Comparison of ENCODE assay signal across 13 mouse cellular contexts in genomic region chr2:68469491-68469890, GRCm38 (mm10). TPM values are rescaled to one million over a fixed set of nuclear protein-coding genes. Genes with fewer than 3 reads are reported as not detected.
A peak's percentile ranks its signal among the peaks of the same experiment; 100 is the strongest.
DNase-seq lines count a peak whose midpoint lies in the region; ATAC-seq and TF ChIP-seq lines count a peak whose summit lies in the region.
"Had no signal": no experiment of that assay in that cellular context is flagged by ENCODE, and none has a peak within 500 bp of the region (broad histone marks: within the 10 kb centered on the region; RNA-seq: fewer than 3 reads in every experiment).

No protein-coding gene starts in this region.

- 64% methylated on average over 3 of the region's 3 CpGs for WGBS in heart, embryonic 12.5 days
- WGBS in heart, adult 2 months = 88% methylated on average over 3 of the region's 3 CpGs
- 75% methylated on average over 3 of the region's 3 CpGs for WGBS in neural tube, embryonic 11.5 days
- WGBS in midbrain, embryonic 12.5 days = 66% methylated on average over 3 of the region's 3 CpGs

- no peak for TF ChIP-seq CTCF in heart, adult 2 months (IDR thresholded peaks at IDR 0.05)

- no peaks in the 10 kb centered on the region for H3K79me2 ChIP-seq in heart, adult 2 months (replicated peaks; ENCODE audit: control insufficient read depth, insufficient read depth, low read length)

- H3K36me3 ChIP-seq in heart, embryonic 12.5 days = 0 out of 2 replicates have a peak, but pooled peaks cover under 1% of the 10 kb centered on the region
- peaks cover 11% of the 10 kb centered on the region for H3K36me3 ChIP-seq in heart, adult 2 months (ENCODE audit: control insufficient read depth, insufficient read depth, low read length)
- H3K36me3 ChIP-seq in neural tube, embryonic 11.5 days (ENCODE audit: control insufficient read depth, insufficient read depth, low read length) = no peaks in the 10 kb centered on the region
- no peaks in the 10 kb centered on the region for H3K36me3 ChIP-seq in midbrain, embryonic 12.5 days

- no peaks in the 10 kb centered on the region for H3K27me3 ChIP-seq in heart, embryonic 12.5 days (replicated peaks)
- H3K27me3 ChIP-seq in heart, adult 2 months (ENCODE audit: control insufficient read depth, insufficient read depth, low read length) = no peaks in the 10 kb centered on the region
- H3K27me3 ChIP-seq in neural tube, embryonic 11.5 days (ENCODE audit: control insufficient read depth, insufficient read depth, low read length) = no peaks in the 10 kb centered on the region
- no peaks in the 10 kb centered on the region for H3K27me3 ChIP-seq in midbrain, embryonic 12.5 days

- peak overlapping the region; percentile 60 for H3K9ac ChIP-seq in heart, embryonic 12.5 days
- H3K9ac ChIP-seq in heart, adult 2 months (ENCODE audit: low read depth, low read length) = no peak overlapping the region
- H3K9ac ChIP-seq in neural tube, embryonic 11.5 days (ENCODE audit: low read length) = no peak overlapping the region
- no peak overlapping the region for H3K9ac ChIP-seq in midbrain, embryonic 12.5 days (replicated peaks)
- H3K9ac ChIP-seq: liver, embryonic 14.5 days had no signal

- TF ChIP-seq EP300 in heart, adult 2 months (IDR thresholded peaks at IDR 0.05; ENCODE audit: insufficient read depth, low read depth, low read length) = no peak

- H3K27ac ChIP-seq in heart, embryonic 12.5 days (ENCODE audit: poor library complexity, severe bottlenecking) = peak overlapping the region; percentile 55
- no peak overlapping the region for H3K27ac ChIP-seq in heart, adult 2 months
- no peak overlapping the region for H3K27ac ChIP-seq in neural tube, embryonic 11.5 days (ENCODE audit: low read depth, low read length)
- no peak overlapping the region for H3K27ac ChIP-seq in midbrain, embryonic 12.5 days (replicated peaks)
- H3K27ac ChIP-seq: liver, embryonic 14.5 days had no signal

- DNase-seq in heart, adult 2 months = no peak
- no peak for DNase-seq in neural tube, embryonic 11.5 days (ENCODE audit: low spot score)
- no peak for DNase-seq in neural tube, embryonic 10.5 days (ENCODE audit: extremely low spot score, low spot score)
- DNase-seq in layer of hippocampus, postnatal 25 days (ENCODE audit: extremely low spot score in 1 of 2, low spot score in 1 of 2) = no peak
- no peak for DNase-seq in frontal cortex, postnatal 25 days (ENCODE audit: low spot score in 2 of 2)
- no peak for DNase-seq in right cerebral cortex, adult 18-20 months
- DNase-seq: cerebellum, adult 8-10 months had no signal

- H3K4me3 ChIP-seq in heart, embryonic 12.5 days = peak overlapping the region; percentile 18
- no peak overlapping the region for H3K4me3 ChIP-seq in heart, adult 2 months
- H3K4me3 ChIP-seq in neural tube, embryonic 11.5 days (ENCODE audit: low read depth, low read length) = no peak overlapping the region
- 0 out of 2 replicates have a peak overlapping the region, but pooled peaks have one; percentile 4 for H3K4me3 ChIP-seq in midbrain, embryonic 12.5 days

- peaks cover 48% of the 10 kb centered on the region for H3K4me1 ChIP-seq in heart, embryonic 12.5 days (replicated peaks)
- peaks cover 15% of the 10 kb centered on the region for H3K4me1 ChIP-seq in heart, adult 2 months (ENCODE audit: control insufficient read depth, insufficient read depth, low read length)
- H3K4me1 ChIP-seq in neural tube, embryonic 11.5 days (ENCODE audit: control insufficient read depth, insufficient read depth, low read length) = peaks cover 7% of the 10 kb centered on the region; the same call in 1 of the 2 replicates
- H3K4me1 ChIP-seq in midbrain, embryonic 12.5 days = peaks cover 34% of the 10 kb centered on the region

- no peak for ATAC-seq in heart, embryonic 12.5 days (ENCODE audit: insufficient number of reproducible peaks, low FRiP score)
- ATAC-seq in neural tube, embryonic 11.5 days (ENCODE audit: insufficient read depth, low FRiP score, low TSS enrichment) = no peak
- ATAC-seq in midbrain, embryonic 12.5 days (ENCODE audit: low FRiP score, low read depth) = no peak
- ATAC-seq: activated CD4-positive, CD25-positive, alpha-beta regulatory T cell, adult 4 months; inflammation-experienced regulatory T-cells, adult 6 months had no signal

- H3K4me2 ChIP-seq in heart, embryonic 12.5 days = peak overlapping the region; percentile 63
- peak overlapping the region; percentile 16; the same call in 1 of the 2 replicates for H3K4me2 ChIP-seq in neural tube, embryonic 11.5 days (ENCODE audit: low read depth)
- H3K4me2 ChIP-seq in midbrain, embryonic 12.5 days (replicated peaks) = peak overlapping the region; percentile 27

- no peak for TF ChIP-seq POLR2A in heart, adult 2 months (IDR thresholded peaks at IDR 0.05; ENCODE audit: insufficient read depth, low read depth, low read length)

- H3K9me3 ChIP-seq in heart, embryonic 12.5 days (replicated peaks) = no peaks in the 10 kb centered on the region
- no peaks in the 10 kb centered on the region for H3K9me3 ChIP-seq in neural tube, embryonic 11.5 days (ENCODE audit: control insufficient read depth, low read length)
- H3K9me3 ChIP-seq in midbrain, embryonic 12.5 days = no peaks in the 10 kb centered on the region

- intact Hi-C loops in heart, adult 2 months (cut with DNase I) = loop anchor here (1.0 to 2.0 kb wide), 2 partner anchors 34 to 91 kb away; no protein-coding TSS in a partner anchor

RNA-seq across cellular contexts. Expression of gene Stk39, which starts 2.6 kb away (rescaled TPM):
- polyA plus RNA-seq in heart, embryonic 12.5 days (2016; fragmentation: Nextera tagmentation; extraction: Ambion mirVana) = 75.5 and 77.2 TPM in 2 replicates
- 10 to 100 TPM; 80.9 to 85.2 TPM for total RNA-seq in heart, adult 2 months (2021)
- polyA plus RNA-seq in heart, adult 2 months (2012; rRNA removed) = 26.4 and 34.2 TPM in 2 replicates
- polyA plus RNA-seq in neural tube, embryonic 11.5 days (2014; fragmentation: Nextera tagmentation; extraction: Ambion mirVana) = 39.5 and 41.1 TPM in 2 replicates
- 44.6 and 52.5 TPM in 2 replicates for polyA plus RNA-seq in midbrain, embryonic 12.5 days (2016; fragmentation: Nextera tagmentation; extraction: Ambion mirVana)
- 10 to 100 TPM; 57.8 to 62.4 TPM for total RNA-seq in layer of hippocampus, postnatal 25 days (2021)
- total RNA-seq: MEL had no signal

Comparison
In these comparisons a context has a peak if more than half of its experiments do, and no peak if none do; other contexts are left out.
1. H3K4me3 ChIP-seq: peak in heart, embryonic 12.5 days (single experiment) and midbrain, embryonic 12.5 days (single experiment); none in heart, adult 2 months (single experiment) and neural tube, embryonic 11.5 days (single experiment).
2. Peak in every context shown above with its lines, with median percentiles within 50 percentile points of each other: H3K4me2 ChIP-seq.